Mouse (Mus musculus) embryonic fibroblast, embryonic 13.5 days (primary cell): ENCODE data around the gene Prss57.

ENCODE experiments used
- CTCF ChIP-seq: IDR thresholded peaks from 2 replicates; pipeline ENCODE4 v1.5.1; 2011; ENCODE audit warnings: mild to moderate bottlenecking, control low read depth, low read length, moderate library complexity, borderline replicate concordance; ENCODE audit not compliant: insufficient read depth
- POLR2A ChIP-seq: IDR thresholded peaks from 2 replicates; pipeline ENCODE4 v1.6.1; 2011; ENCODE audit warnings: low read depth, mild to moderate bottlenecking, control low read depth, low read length, moderate library complexity

- TF ChIP-seq POLR2A (no peak), CTCF (no peak)
Observed at GRCm38 (mm10) chr10:79821731-79822130, 31.0 kb upstream of the Prss57 start.
